Mouse (Mus musculus): ENCODE results near the gene Pip4k2a.

The Pip4k2a gene

DNA sequence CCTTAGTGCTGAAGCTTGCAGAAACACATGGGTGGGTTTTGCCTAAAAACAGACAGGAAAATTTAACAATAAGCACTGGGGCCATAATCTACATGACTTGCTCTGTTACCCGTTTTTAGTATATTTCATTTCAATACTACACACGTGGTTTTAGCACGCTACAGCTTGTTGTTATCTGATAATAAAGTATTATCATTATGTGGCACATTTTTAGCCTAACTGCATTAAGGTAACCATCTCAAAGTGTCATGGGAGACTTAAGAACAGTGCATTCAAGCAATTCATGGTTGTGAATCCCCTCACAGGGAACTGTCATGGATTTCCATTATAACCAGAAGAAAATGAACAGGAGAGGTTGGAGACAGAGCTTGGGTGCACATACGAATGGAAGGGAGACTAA is 43.5 kb downstream of the Pip4k2a start:
- DNase-seq: no peak

DNA sequence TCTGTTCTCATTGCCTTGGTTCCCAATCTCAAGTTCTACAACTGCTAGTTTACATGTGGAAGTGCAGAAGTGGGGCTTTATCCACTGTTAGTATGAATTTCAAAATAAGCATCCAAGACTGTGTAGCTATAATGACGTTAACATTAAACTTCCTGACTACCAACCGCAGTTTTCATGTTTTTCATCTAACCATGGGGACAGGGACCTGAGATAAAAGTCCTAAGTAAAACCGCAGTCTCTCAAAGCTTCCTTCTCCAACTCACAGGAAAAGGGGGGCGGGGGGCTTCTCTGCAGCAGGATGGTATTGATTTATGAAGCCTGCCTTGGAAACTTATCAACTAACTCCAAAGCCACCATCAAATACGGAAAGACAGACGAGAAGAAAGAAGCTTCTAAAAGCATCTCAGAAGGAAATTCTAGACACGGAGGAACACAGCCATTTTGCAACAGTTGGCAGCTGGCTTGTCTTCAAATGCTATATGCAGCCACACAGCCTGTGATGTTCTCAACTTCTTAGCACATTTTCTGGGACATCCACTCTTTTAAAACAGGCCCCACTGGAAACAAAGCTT is 45.7 kb downstream of the Pip4k2a start:
- DNase-seq: peak; percentile 72

DNA sequence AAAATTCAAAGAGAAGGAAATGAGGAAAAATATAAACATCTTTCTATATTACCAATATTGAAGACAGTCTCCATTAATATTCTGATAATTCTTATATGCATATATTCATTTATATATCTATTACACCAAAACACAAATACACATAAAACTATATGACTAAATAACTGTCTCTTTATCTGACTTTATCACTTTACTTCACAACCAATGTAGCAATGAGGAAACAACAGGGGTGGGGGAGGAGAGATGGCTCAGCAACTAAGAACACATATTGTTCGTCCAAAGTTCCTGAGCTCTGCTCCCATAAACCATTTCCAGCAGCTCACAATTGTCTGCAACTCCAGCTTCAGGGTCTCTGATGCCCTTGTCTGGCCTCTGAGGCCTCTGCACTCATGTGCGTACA is 47.2 kb downstream of the Pip4k2a start:
- peak; percentile 49 for DNase-seq

DNA sequence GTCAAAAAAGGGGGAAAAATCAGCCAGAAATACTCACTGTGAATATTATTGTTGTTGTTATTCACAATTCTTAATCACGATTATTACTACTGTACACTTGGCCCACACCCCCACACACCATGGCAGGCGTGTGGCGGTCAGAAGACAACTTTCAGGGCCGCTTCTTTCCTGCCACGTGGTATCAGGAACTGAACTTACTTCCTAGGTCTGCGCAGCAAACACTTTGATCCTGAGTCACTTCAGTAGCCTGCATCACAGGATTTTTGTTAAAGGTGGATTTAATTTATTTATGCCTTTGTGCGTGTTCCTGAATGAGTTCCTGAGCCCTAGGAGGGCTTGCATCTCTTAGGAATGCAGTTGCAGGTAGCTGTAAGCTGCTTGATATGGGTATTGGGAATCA is 49.2 kb downstream of the Pip4k2a start:
- DNase-seq: peak; percentile 85

DNA sequence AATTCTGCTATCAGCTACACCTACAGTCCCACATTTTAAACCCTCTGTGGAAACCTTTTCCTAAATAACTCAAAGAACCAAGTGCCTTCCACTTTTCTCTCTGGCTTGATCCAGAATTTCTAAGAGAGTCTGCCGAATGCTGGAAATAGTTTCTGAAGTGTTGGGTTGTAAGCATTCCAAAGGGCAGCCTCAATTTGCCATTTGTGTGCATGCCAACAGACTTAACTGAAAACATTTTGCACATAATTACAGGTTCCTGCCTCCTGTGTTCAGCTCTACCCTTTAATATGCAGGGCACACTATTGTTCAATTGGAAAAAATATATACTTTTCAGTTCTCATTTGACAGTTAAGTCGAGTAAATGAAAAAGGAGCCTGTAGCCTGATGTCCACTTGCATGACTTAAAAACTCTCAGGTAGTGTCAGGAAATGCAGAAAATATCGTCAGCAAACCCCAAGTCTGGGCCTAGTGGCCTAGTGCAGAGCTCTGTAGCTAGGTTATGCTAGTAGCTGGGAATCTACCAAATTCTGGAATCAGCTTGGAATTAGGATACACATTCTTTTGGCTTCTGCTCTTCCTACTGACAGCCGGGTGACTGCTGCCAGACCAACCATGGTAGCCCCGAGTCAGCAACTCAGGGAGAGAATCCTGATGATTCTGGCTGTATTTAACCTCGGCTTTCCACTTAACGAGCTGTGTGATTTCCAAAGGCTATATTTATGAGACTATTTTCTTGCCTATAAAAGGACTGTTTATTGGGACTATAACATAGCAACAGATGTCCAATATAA is 50.1 kb downstream of the Pip4k2a start:
- peak; percentile 85 for DNase-seq

DNA sequence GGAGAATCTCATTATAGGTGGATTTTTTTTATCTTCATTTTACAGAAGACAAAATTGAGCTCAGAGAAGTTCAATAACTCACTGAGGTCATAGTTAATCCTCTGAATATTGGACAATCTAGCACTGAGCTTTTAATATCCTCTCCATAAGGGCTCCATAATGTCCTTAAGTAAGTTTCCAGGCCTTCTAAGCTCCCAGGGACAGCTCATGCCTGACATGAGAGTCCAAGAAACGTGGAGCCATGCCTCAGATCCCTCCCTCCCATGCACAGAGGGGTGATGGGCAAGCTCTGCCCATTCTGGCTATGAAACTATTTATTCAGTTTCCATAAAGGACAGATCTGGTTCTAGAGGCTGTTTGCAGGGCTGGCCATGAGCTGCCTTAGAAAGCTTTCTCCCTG is 52.5 kb downstream of the Pip4k2a start:
- DNase-seq: peak; percentile 83

DNA sequence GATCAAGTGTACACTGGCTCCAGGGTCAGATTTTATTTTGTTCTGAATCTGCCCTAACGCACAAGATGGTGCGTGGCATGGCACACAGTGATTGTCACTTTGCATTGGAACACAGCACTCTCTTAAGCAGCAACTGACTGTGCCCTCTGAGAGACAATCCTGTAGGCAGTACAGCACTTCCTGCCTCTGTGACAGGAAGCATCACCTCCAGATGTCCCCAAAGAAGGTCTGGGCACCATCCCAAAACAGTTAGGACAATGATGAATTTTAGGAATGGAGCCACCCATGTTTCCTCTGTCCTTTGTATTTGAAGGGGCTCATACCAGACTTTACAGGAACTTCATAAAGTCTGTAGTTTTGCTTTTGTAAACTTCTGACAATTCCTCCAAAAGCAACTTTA is 54.0 kb downstream of the Pip4k2a start:
- DNase-seq: peak; percentile 96

DNA sequence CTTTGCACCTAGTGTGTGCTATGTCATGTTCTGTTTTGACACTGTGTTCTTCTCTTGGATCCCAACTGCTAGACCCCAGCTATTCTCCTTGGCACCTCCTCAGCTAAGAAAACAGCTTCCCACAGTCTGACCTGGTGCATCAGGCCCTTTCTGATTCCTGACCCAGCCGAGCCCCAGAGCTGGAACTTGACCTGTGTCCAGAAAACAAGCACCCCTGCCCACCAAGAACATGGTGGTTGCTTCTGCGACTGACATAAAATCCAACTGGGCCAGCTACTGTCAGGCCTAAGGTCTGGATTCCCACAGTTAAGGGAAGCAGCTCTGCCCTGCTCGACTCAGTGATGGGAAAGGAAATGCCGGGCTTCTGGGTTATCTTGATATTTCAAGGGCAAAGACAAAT is 54.6 kb downstream of the Pip4k2a start:
- DNase-seq: peak; percentile 83

DNA sequence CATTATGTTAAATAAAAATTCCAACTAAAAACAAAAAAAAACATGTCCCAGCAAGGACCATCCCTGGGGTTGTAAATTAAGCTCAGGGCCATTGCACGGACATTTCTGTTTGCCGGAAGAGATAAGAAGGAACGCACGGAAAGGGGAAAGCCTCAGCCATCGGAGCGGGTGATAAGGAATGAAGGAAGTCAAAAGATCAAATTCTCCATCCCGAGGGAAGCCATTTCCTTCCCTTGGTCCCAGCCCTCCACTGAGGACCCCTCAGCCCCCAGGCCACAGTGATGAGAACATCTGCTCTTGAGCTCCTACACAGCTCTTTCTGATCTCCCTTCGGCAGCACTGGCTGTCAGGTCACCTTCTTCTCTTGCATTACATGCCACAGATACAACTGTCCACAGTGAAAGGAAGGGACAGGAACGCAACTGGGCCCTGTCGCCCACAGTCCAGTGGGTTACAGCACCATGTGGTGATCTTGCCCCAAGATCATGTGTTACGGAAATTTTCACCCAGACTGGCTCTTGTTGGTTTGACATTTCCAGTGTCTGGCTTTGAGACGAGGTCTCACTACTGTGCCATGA is 57.1 kb downstream of the Pip4k2a start:
- peak; percentile 82 for DNase-seq

DNA sequence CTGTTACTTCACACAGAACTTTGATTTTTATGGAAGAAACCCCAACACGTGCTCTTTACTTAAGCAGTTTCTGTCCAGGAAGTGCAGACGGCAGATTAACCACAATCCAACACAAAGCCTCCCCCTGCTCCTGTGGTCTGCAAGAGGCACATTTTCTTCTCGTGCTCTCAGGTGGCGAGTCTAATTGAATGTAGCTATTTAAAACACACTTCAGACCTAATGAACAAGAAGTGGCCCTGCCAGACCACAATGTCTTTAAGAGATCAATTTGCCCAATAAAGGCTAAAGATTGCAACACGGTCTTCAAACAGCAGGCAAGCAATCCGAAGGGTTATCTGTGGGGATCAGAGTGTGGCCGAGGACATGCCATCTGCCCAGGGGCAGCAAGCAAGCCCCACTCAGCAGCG is 59.0 kb downstream of the Pip4k2a start:
- peak; percentile 82 for DNase-seq

DNA sequence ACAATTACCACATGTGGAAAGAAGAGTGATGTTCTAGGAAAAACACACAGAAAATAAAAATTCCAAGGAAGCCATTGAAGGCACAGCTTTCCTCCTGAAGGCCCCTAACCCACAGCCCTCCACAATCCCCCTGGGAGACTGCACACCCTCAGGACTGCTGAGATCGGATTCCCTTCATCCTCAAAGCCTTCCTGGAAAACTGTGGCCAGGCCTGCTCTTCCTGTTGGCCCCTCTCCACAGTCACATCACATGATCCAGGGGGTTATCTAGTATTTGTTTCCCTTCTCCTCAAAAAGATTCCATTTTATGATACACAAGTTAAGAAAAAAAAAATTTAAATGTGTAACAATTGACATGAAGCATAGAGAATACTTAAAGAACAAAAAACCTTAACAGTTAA is 59.7 kb downstream of the Pip4k2a start:
- DNase-seq: peak; percentile 95

DNA sequence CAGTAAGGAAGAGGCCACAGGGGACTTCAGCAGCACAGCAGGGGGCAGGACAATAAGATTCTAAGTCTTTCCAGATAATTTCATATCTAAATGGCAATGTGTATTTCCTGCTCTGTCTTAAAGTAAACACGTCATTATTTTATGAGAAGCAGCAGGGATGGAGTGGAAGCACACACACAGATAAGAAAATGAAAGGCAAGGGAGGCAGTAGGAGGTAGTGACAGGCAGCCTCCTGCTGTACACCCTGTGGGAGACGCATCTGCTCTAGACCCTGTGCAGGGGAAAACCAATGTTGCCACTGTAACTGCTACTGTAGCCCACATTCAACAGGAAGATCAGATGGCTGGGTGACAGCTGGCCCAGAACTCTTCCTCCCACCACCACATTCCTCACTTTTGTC is 60.3 kb downstream of the Pip4k2a start:
- DNase-seq: peak; percentile 88

DNA sequence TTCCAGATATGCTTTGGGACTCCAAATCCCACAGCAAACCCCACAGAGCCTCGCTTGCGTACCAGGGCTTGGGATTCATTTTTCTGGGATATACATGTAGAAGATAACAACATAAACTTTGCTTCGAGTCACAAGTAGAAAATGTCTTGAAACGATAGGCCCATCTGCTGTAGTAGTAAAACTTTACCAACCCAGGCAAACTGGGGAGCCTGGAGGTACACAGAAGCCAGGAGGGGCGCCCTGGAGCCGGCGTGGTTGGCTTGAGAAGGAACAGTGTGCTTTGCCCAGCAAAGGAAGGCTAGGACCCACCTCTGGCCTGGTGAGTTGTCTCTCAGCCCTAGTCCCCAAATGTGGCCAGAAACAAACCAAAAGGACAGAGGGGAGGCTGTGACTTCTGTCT is 61.5 kb downstream of the Pip4k2a start:
- DNase-seq: peak; percentile 80

DNA sequence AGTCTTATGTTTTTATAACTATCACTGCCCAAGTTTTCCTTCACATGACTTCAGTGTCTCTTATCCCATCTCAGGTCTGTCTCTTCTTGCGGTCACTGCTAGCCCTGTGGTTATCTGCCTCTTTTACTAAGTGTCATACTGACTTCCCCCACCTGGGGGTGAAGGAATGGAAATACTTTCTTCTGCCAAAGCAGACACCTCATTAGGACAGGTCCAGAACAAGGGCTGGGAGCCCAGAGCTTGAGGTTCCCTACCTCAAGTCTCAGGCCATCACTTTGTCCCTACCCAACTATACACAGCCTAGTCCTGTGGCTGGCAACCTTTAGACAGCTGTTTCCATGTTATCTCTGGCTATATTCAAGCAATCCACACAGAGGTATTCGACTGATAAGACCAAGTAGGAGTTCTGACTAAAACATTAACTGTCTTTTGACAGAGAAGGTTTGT is 62.3 kb downstream of the Pip4k2a start:
- DNase-seq: peak; percentile 79

DNA sequence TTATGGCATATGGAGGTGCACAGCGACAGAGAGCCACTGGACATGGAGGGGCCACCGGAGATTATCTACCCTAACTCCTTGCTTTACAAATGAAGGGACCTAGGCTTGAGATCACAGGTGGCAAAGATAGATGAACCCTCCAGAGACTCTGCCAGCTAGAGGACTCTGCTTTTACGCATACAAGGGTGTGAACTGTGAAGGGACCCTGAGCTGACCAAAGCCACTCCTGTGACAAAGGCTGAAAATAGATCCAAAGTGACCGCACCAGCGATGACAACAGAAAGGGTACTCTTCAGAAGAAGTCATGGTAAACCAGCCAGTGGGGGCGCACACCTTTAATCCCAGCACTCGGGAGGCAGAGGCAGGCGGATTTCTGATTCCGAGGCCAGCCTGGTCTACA is 63.8 kb downstream of the Pip4k2a start:
- peak; percentile 80 for DNase-seq

DNA sequence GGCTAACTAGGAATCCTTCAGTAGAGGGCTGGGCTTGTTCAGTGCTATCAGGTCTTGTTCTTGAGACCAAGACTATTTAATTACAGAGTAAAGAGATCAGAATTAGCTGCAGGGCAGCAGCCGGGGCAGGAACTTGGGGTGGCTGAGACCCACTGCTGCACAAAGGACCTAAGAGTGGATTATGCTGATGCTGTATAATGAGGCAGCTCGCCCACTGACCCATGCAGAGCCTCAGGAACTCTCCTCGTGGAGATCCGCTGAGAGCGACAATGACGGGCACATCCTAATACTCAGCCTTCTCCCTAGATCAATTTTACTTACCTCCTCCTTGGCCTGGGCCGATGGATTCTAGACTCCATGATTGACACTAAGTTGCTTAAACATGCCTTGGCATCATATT is 64.5 kb downstream of the Pip4k2a start:
- DNase-seq: peak; percentile 76

DNA sequence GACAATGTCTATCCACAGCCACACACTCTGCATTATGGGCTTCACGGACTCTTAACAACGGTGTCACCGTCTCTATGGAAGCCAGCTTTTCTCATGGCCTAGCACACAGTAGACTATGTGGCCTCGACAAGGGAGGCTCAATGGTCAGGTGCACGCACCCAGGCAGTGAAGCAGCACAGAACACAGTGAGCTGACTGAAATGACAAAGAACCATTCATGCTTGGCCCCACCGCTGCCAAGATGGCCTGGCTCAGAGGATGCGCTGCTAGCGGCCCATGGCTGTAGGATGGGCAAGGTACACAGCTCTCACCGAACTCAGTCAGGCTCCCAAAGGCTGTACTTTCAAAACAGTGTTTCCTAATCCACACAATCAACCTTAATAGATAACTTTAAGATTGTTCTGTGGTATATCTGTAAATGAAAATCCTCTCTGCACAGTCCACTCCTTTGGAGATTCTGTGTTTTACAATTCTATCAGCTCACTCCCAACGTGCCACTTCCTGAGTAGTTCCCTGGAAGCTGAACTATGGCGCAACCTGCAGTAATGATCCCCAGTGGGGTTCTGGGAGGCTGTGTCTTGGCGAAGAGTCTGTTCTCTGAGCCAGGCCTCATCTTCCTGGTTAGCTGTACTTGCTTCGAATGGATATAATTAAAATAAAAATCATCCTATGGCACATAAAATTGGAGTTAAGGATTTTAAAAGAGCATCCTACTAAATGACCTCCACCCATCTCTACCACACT is 67.4 kb downstream of the Pip4k2a start:
- DNase-seq: peak; percentile 95

DNA sequence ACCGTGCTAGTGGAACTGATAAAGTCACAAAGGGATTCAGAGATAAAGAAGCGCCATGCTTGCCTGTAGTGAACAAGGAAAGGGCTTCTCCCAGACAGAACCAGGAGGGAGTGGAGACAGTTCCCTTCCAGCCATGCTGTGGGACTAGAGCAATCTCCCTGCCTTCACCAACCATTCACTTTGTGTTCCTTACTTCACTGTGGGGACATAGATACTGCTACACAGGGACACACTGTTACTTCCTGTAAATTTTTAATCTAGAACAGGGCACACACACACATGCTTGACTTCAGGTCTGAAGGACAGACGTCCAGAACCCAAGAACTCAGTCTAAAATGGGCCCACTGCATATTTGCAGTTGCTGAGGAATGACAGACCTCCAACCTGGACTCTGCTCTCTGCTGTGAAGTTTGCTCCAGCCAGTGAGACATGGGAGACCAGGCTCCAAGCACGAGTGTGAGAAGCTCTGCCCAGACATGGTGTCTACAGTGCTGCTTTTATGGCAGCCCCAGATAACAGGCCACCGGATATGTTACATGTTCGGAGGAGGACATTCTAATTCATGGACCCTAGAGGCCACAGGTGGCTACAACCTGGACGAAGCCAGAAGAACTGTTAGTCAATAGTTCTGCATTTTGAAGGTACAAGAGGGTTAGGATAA is 69.2 kb downstream of the Pip4k2a start:
- DNase-seq: peak; percentile 84

DNA sequence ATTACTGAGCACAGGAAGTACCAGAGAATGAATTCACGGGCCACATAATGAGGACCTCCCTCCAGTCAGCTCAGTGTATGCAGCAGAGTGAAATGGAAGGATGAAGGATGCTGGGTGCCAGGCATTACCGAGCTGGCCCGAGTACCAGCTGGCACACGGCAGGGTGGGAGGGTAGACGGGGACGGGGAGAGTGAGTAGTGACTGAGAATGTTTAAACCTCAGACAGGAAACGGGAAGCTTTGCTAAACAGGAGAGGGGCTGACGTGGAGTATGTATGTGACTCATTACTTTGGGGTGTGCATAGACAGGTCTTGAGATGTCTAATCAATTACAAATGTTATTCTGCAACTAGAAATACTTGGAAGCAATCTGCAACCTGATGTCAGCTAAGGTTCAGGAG is 69.7 kb downstream of the Pip4k2a start:
- peak; percentile 70 for DNase-seq

DNA sequence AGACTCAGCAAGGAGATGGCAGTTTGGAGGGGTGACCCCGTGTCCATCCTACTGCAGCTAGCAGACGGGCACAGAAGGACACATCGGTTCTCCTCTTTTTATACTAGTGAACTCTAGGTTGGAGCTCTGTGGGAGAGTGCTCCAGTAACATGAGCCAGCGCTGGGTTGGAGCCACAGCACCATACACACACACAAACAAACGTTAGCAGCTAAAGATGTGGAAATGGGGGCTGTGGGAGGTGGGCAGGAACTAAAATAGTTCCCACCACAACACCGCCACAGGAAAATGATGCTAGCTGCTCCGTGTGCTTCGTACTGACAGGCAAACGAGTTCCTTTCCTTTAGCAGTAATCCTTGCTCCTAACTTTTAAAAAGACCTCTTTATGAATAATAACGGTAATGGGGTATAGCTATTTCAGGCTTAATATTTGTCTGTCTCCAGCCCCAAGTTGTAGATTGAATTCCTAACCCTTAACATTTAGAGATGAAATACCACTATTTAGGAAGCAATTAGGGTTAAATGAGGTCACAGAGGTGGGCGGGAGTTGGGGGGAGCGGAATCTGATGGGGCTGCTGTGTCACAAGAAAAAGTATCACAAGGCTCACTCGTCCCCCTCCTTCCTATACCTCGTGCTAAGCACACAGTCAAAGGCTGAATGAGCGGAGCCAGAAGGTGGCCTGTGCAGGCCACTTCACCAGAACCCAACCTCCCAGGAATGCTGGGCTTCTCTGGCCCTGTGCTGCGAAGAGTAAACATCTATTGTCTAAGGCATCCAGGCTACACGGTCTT is 73.9 kb downstream of the Pip4k2a start:
- DNase-seq: peak; percentile 76

DNA sequence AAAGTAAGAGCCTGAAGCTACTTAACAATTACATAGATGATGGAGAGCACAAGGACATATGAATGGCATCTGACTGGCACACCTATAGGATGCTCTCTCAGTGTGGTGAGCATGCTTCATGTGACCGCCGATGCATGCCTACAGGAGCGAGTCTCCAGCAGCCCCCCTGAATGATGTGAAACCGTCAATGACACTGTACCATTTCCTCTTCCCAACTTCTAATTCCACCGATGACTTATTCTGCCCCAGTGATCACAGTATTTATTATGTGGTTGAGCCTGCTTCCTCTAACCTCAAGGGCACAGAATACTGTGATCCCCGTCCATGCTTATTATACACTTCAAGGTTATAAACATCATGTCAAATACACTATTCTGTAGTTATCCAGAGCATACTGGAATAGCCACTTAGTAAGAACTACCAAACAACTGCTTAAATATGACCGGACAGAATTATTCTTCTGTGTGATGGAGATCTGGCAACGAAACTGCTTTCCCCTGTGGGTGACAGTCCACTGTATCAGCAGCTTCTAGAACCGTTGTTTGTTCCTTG is 74.8 kb downstream of the Pip4k2a start:
- DNase-seq: peak; percentile 55

Data from heart, adult 11 months (tissue).